Mouse (Mus musculus) lung, adult 2 months (tissue): ENCODE measurements around the gene Smarcd1. TPM values are rescaled to one million over a fixed set of nuclear protein-coding genes. Genes with fewer than 3 reads are reported as not detected.

Source experiments
- DNase-seq: peaks from one replicate; pipeline ENCODE4 v3.0.0; 2022
- H3K4me1 ChIP-seq: fragments of 200-500 bp; 2 replicates; pipeline ENCODE4 v1.6.1; 2011; ENCODE audit warnings: low read length; ENCODE audit not compliant: control insufficient read depth, insufficient read depth
- H3K4me3 ChIP-seq: fragments of 200-500 bp; replicated peaks from 2 replicates; pipeline ENCODE3; 2011; ENCODE audit warnings: low read depth, mild to moderate bottlenecking, control low read depth, low read length; ENCODE audit errors: extremely low read depth
- CTCF ChIP-seq: fragments of 200-500 bp; IDR thresholded peaks from 2 replicates; pipeline ENCODE4 v1.5.1; 2011; ENCODE audit warnings: mild to moderate bottlenecking, low read length, control low read depth; ENCODE audit not compliant: insufficient read depth
- POLR2A ChIP-seq: fragments of 200-500 bp; IDR thresholded peaks from 2 replicates; pipeline ENCODE4 v1.6.1; 2011; ENCODE audit warnings: low read depth, mild to moderate bottlenecking, control low read depth, low read length, borderline replicate concordance; ENCODE audit errors: extremely low read depth
- WGBS: fragments of 180-500 bp; shearing (Covaris S2); methylation state at CpG from one replicate; pipeline ENCODE4 v1.1.7; 2018; 5-methylcytosine and 5-hydroxymethylcytosine counted together
- polyA plus RNA-seq: library from polyadenylated mRNA; depleted of rRNA; stranded (reverse); fragments of >200 nt; gene quantifications from 2 replicates; pipeline ENCODE4 v1.2.3, GENCODE M21; 2012

Gene Smarcd1
- polyA plus RNA-seq, 1 experiment: 38.0 TPM

DNA sequence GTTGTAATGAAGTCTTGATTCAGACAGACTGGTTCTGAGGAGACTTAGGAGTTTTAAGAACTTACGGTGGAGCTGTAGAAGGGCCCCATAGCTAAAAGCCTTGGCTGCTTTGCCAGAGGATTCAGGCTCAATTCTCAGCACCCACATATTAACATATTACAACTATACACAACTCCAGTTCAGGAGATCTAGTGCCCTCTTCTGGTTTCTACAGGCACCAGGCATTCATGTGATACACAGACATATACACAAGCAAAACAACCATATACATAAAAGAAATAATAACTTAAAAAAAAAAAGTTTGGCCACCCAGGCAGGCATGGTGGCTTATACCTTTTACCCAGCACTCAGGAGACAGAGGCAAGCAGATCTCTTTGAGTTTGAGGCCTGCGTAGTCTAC is 34.4 kb upstream of the Smarcd1 start:
- no peak overlapping the region for H3K4me3 ChIP-seq
- DNase-seq: no peak
- WGBS: 99% methylated on average over 2 of the region's 2 CpGs
- TF ChIP-seq CTCF: no peak
- TF ChIP-seq POLR2A: no peak
- peaks cover 7% of the 10 kb centered on the region for H3K4me1 ChIP-seq

DNA sequence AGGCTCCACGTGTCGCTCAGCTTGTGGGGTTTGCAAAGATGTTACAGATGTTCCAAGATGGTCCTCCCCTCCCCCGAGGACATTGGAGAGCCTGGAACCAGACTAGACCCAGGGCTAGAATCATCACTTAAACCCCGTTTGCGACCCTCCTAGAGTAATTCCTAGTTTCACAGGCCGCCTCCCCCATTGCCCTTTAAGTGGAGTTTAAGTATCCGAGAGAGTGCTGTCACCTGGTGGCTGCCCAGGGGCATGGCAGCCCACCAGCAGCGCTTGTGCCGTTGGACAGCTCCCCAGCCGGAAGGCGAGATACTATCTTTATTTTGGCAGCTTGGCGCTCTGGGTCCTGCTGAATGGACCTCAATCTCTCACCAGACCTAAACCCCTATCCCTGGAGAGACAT is 33.0 kb upstream of the Smarcd1 start:
- no peak for TF ChIP-seq POLR2A
- peak; percentile 94 for TF ChIP-seq CTCF
- peak; percentile 80 for DNase-seq
- Histone ChIP-seq H3K4me3 (no peak overlapping the region), H3K4me1 (peaks cover 6% of the 10 kb centered on the region)
- WGBS: 4% methylated on average over 12 of the region's 12 CpGs

DNA sequence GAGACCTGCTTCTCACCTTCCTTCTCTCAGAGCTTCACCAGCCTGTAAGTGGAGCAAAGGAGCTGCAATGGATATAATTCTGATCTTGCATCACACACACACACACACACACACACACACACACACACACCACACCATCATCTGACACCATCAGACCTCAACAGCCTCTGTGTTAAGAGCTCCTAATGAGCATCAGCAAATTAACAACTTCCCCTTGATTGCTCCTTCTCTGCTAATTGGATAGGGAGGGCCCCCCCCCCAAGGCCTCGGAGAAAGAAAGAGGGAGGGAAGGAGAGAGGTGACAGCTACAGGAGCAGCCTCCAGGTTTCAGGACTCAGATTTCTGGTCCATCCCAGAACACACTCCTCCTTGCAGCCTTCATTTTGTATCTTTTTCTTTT is 32.5 kb upstream of the Smarcd1 start:
- Histone ChIP-seq H3K4me1 (peaks cover 4% of the 10 kb centered on the region), H3K4me3 (no peak overlapping the region)
- 7% methylated on average over 1 of the region's 1 CpGs for WGBS
- TF ChIP-seq POLR2A: no peak
- TF ChIP-seq CTCF: no peak
- DNase-seq: no peak

DNA sequence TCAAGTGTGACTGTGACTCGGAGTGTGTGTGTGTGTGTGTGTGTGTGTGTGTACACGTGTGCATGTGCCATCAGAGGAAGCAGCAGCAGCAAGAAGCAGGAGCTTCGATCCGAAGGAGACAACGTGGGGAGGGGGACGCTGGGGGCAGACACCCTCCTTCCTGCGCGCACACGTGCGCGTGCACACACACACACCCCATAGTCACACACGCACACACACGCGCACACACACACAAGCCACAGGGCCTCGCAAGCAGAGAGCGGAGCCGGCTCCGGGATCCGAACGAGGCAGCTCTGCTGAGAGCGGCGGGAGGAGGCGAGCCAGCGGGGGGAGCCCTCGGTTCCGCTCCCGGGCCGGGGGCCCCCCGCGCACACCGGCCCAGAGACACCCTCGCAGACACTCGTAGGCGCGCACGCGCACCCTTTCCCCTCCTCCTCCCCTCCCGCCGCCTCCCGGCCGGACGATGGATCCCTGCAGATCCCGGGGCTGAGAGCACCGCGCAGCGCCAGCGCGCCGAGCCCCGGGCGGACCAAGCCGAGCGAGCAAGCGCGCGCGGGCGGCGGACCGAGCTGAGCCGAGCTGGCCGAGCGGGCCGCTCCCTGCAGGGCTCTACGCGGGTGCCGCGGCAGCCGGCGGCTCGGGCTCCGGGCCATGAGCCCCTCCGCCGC is 31.6 kb upstream of the Smarcd1 start, which contains the start of gene Asic1:
Asic1 (plus strand) TSS at position 215 of the 668 bp plus-strand sequence.
- Histone ChIP-seq H3K4me3 (peak within 1 kb of the TSS; percentile 24), H3K4me1 (peaks cover 4% of the 10 kb centered on the region)
- DNase-seq: peak; percentile 58
- 4% methylated on average over 69 of the region's 74 CpGs for WGBS
- TF ChIP-seq POLR2A (no peak), CTCF (no peak)

DNA sequence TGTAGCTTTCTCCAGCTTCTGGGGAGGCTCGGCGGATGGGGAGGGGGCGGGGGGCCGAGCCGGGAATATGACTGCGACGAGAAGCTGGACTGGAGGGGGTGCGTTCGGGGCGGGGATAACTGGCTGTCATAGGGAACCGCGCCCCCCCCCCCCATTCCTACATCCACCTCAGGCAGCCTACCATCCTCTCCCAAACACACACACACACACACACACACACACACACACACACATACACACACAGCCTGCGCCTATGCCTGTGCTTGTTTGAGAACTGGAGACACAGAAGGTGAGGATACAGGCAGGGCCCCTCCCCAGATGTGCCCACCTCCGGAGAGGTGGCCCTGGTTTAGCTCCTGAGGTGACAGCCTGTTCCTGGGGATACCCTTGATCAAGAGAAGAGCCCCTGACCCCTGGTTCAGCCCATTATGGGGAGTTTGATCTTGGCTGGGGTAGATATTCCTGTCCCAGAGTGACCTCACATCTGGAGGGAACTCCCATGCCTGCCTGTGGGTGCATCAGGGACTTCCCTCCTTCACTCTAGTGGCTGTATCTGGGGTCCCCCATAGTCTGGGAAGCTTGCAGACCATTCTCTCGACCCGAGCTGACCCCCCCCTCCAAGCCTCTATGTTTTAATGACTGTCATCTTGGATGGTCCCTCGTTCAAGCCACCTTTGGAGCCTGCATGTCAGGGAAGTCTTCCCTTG is 30.8 kb upstream of the Smarcd1 start:
- H3K4me3 ChIP-seq: no peak overlapping the region
- 10% methylated on average over 14 of the region's 17 CpGs for WGBS
- H3K4me1 ChIP-seq: peaks cover 4% of the 10 kb centered on the region
- TF ChIP-seq POLR2A (no peak), CTCF (no peak)
- DNase-seq: no peak

DNA sequence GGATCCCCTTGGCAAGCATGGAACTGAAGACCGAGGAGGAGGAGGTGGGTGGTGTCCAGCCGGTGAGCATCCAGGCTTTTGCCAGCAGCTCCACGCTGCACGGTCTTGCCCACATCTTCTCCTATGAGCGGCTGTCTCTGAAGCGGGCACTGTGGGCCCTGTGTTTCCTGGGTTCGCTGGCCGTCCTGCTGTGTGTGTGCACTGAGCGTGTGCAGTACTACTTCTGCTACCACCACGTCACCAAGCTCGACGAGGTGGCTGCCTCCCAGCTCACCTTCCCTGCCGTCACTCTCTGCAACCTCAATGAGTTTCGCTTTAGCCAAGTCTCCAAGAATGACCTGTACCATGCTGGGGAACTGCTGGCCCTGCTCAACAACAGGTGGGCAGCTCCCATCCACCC is 30.1 kb upstream of the Smarcd1 start:
- WGBS: 63% methylated on average over 14 of the region's 14 CpGs
- Histone ChIP-seq H3K4me1 (peaks cover 4% of the 10 kb centered on the region), H3K4me3 (no peak overlapping the region)
- TF ChIP-seq POLR2A (no peak), CTCF (no peak)
- DNase-seq: no peak

DNA sequence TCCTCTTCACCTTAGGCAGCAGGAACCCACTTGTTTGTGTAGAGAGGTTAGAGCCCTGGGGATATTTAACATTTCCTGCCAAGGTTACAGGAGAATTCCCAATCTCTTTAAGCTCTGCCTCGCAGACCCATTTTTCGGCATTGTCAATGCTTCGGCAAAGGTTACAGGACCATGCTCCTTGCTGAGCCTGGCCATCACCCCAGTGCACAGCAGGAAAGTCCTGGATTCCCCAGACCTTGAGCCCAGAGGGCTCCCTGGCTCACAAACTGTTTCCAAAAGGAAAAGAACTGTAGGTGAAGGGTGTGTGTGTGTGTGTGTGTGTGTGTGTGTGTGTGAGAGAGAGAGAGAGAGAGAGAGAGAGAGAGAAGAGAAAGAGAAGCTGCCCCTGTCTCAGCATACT is 27.1 kb upstream of the Smarcd1 start:
- H3K4me3 ChIP-seq: no peak overlapping the region
- DNase-seq: no peak
- H3K4me1 ChIP-seq: peaks cover 4% of the 10 kb centered on the region
- TF ChIP-seq POLR2A (no peak), CTCF (no peak)
- WGBS: 86% methylated on average over 3 of the region's 3 CpGs

DNA sequence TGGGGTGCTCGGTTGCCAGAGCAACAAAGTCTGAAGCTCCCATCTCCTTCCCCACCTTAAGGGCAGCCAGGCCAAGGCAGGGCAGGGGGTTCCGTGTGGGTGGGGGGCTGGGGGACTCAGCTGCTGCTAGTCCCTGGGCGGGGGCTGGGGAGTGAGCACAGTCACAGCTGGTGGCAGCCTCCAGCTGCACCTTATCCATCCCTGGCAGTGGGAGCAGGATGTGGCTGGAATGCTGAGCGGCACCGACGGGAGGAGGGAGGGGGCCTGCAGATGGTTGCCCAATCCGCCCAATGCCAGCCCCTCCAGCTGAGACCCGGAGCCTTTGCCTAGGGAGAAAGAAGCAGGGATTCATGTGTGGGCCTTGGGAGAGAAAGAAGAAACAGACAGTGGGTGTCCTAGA is 24.8 kb upstream of the Smarcd1 start:
- no peak for DNase-seq
- H3K4me3 ChIP-seq: no peak overlapping the region
- 48% methylated on average over 8 of the region's 8 CpGs for WGBS
- TF ChIP-seq POLR2A (no peak), CTCF (no peak)
- H3K4me1 ChIP-seq: no peaks in the 10 kb centered on the region

DNA sequence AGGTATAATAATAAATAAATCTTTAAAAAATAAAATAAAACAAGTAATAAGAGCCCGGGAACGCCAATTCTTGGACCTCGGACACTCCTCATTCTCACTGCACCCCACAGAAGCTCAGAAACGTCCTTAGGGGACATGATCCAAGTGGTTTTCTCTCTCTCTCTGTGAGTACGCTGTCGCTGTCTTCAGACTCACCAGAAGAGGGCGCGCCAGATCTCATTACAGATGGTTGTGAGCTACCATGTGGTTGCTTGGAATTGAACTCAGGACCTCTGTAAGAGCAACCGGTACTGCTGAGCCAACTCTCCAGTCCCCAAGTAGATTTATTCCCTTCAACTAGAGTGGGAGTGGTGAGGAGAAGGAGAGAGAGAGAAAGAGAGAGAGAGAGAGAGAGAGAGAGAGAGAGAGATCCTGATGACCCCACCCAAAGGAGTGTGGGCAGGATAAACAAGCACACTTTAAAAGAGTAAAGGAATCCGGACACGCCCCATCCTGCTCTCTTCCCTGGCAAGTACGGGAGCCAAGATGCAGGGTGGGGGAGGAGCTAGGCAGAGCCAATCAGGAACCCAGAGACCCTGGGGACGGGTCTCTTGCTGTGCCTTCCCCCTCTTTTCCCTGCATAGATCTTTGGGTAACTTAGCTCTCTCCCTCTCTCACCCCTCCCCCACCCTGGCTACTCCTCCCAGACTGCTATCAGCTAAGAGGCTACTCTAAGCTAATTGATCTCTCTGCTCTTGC is 23.7 kb upstream of the Smarcd1 start:
- H3K4me3 ChIP-seq: no peak overlapping the region
- 17% methylated on average over 13 of the region's 13 CpGs for WGBS
- no peak for DNase-seq
- H3K4me1 ChIP-seq: no peaks in the 10 kb centered on the region
- TF ChIP-seq POLR2A (no peak), CTCF (0 out of 2 replicates have a peak, but pooled peaks have one; percentile 19)
